Mouse (Mus musculus) ovary, postnatal 14 days (tissue): Measurements from ENCODE around the gene Qrich2.
"Not testable (repeated sequence)": the region's sequence is repeated elsewhere in the genome, so short reads cannot be mapped to it uniquely, and the experiment has no call there.

Source experiments
- DNase-seq: peaks from one replicate; pipeline ENCODE4 v3.0.0; 2022; ENCODE audit warnings: low spot score

The Qrich2 gene

GRCm38 (mm10) chr11:116410415-116410814, 55.6 kb downstream of the Qrich2 start:
- DNase-seq, result not testable (repeated sequence)

GRCm38 (mm10) chr11:116409008-116409407, 57.0 kb downstream of the Qrich2 start:
- DNase-seq, result no peak

- no peak for DNase-seq
Measured at GRCm38 (mm10) chr11:116406231-116406728, 59.8 kb downstream of the Qrich2 start.

GRCm38 (mm10) chr11:116405601-116406000, 60.4 kb downstream of the Qrich2 start:
- DNase-seq, result no peak

GRCm38 (mm10) chr11:116400560-116400959, 65.5 kb downstream of the Qrich2 start:
- no peak for DNase-seq

- DNase-seq, result no peak
Measured at GRCm38 (mm10) chr11:116398348-116398677, 67.7 kb downstream of the Qrich2 start.

- no peak for DNase-seq
Measured at GRCm38 (mm10) chr11:116397517-116398347, 68.3 kb downstream of the Qrich2 start.

GRCm38 (mm10) chr11:116396934-116397330, 69.1 kb downstream of the Qrich2 start:
- DNase-seq, result no peak

GRCm38 (mm10) chr11:116396276-116396933, 69.6 kb downstream of the Qrich2 start:
- DNase-seq, result no peak

- DNase-seq, result no peak
Measured at GRCm38 (mm10) chr11:116394769-116395168, 71.3 kb downstream of the Qrich2 start.
